ENCODE assay signal across 18 mouse cellular contexts in genomic region chr4:139395431-139395830, GRCm38 (mm10). TPM values are rescaled to one million over a fixed set of nuclear protein-coding genes. Genes with fewer than 3 reads are reported as not detected.
DNase-seq lines count a peak whose midpoint lies in the region; ATAC-seq and TF ChIP-seq lines count a peak whose summit lies in the region.
"Had no signal": no experiment of that assay in that cellular context is flagged by ENCODE, and none has a peak within 500 bp of the region (broad histone marks: within the 10 kb centered on the region; RNA-seq: fewer than 3 reads in every experiment).

No protein-coding gene starts in this region.

- 82% methylated on average over 2 of the region's 2 CpGs for WGBS in midbrain, embryonic 11.5 days
- WGBS in midbrain, embryonic 10.5 days: 80% methylated on average over 2 of the region's 2 CpGs
- WGBS in liver, embryonic 14.5 days (ENCODE audit: insufficient replicate concordance): 42% methylated on average over 2 of the region's 2 CpGs
- 28% methylated on average over 2 of the region's 2 CpGs for WGBS in stomach, postnatal 0 days
- WGBS in forebrain, embryonic 15.5 days: 75% methylated on average over 2 of the region's 2 CpGs

- H3K4me1 ChIP-seq in midbrain, embryonic 11.5 days (ENCODE audit: control insufficient read depth, insufficient read depth, low read length): no peaks in the 10 kb centered on the region
- no peaks in the 10 kb centered on the region for H3K4me1 ChIP-seq in midbrain, embryonic 10.5 days
- H3K4me1 ChIP-seq in liver, embryonic 14.5 days (replicated peaks; ENCODE audit: control insufficient read depth in 2 of 2, insufficient read depth in 2 of 2, low read length in 1 of 2): peaks cover 0 to 3% of the 10 kb centered on the region in 2 experiments; a peak in 1 of 4 replicates
- H3K4me1 ChIP-seq in stomach, postnatal 0 days (replicated peaks; ENCODE audit: control insufficient read depth, insufficient read depth): no peaks in the 10 kb centered on the region
- no peaks in the 10 kb centered on the region for H3K4me1 ChIP-seq in forebrain, embryonic 15.5 days
- H3K4me1 ChIP-seq: embryonic facial prominence, embryonic 13.5 days; limb, embryonic 12.5 days; midbrain, embryonic 13.5 days had no signal

- H3K9ac ChIP-seq in midbrain, embryonic 11.5 days (ENCODE audit: low read length): no peak overlapping the region
- no peak overlapping the region for H3K9ac ChIP-seq in liver, embryonic 14.5 days (replicated peaks)
- H3K9ac ChIP-seq in stomach, postnatal 0 days (ENCODE audit: low read length): no peak overlapping the region
- H3K9ac ChIP-seq in forebrain, embryonic 15.5 days (replicated peaks): no peak overlapping the region
- H3K9ac ChIP-seq: embryonic facial prominence, embryonic 13.5 days; limb, embryonic 12.5 days; midbrain, embryonic 13.5 days had no signal

- TF ChIP-seq CTCF in liver, embryonic 14.5 days (IDR thresholded peaks at IDR 0.05; ENCODE audit: low read depth): no peak
- TF ChIP-seq CTCF in stomach, postnatal 0 days (IDR thresholded peaks at IDR 0.05; ENCODE audit: low read depth): no peak

- DNase-seq in heart, postnatal 4 days: peak; percentile 10
- DNase-seq in heart, adult 8-10 months (ENCODE audit: low spot score): no peak
- DNase-seq in midbrain, embryonic 11.5 days (ENCODE audit: low spot score, missing footprints): peak; percentile 53
- DNase-seq in midbrain, embryonic 10.5 days (ENCODE audit: low spot score): no peak
- no peak for DNase-seq in liver, embryonic 14.5 days (ENCODE audit: low read depth in 3 of 3, low spot score in 3 of 3)
- DNase-seq in stomach, postnatal 0 days (ENCODE audit: low spot score): no peak
- DNase-seq in embryo, embryonic 9.5 days (ENCODE audit: extremely low spot score): no peak
- DNase-seq: adrenal gland, adult 2 months; cerebellum, adult 9-11 months; gastrocnemius, postnatal 14 days; heart, adult 18-20 months; kidney, postnatal 4 days; thymus, adult 2 months had no signal

- TF ChIP-seq EP300 in liver, embryonic 14.5 days (IDR thresholded peaks at IDR 0.05; ENCODE audit: low read depth): no peak
- no peak for TF ChIP-seq EP300 in stomach, postnatal 0 days (optimal IDR thresholded peaks at IDR 0.05)

- no peak for ATAC-seq in midbrain, embryonic 11.5 days (ENCODE audit: low FRiP score)
- 0 out of 2 replicates have a peak, but pooled peaks have one; percentile 36 for ATAC-seq in liver, embryonic 14.5 days (ENCODE audit: insufficient read depth)
- peak; percentile 69 for ATAC-seq in stomach, postnatal 0 days (ENCODE audit: low FRiP score, low TSS enrichment)
- ATAC-seq in forebrain, embryonic 15.5 days (replicated peaks): no peak
- ATAC-seq: forebrain, embryonic 14.5 days; midbrain, embryonic 13.5 days had no signal

- no peak overlapping the region for H3K27ac ChIP-seq in midbrain, embryonic 11.5 days (ENCODE audit: low read depth, low read length)
- no peak overlapping the region for H3K27ac ChIP-seq in midbrain, embryonic 10.5 days (replicated peaks)
- no peak overlapping the region for H3K27ac ChIP-seq in liver, embryonic 14.5 days
- H3K27ac ChIP-seq in stomach, postnatal 0 days (replicated peaks): no peak overlapping the region
- no peak overlapping the region for H3K27ac ChIP-seq in forebrain, embryonic 15.5 days (replicated peaks)
- H3K27ac ChIP-seq: embryonic facial prominence, embryonic 13.5 days; limb, embryonic 12.5 days; midbrain, embryonic 13.5 days had no signal

- no peaks in the 10 kb centered on the region for H3K27me3 ChIP-seq in midbrain, embryonic 11.5 days (ENCODE audit: control insufficient read depth, insufficient read depth, low read length)
- no peaks in the 10 kb centered on the region for H3K27me3 ChIP-seq in midbrain, embryonic 10.5 days (ENCODE audit: low read depth, poor library complexity, severe bottlenecking)
- no peaks in the 10 kb centered on the region for H3K27me3 ChIP-seq in liver, embryonic 14.5 days (ENCODE audit: control insufficient read depth, insufficient read depth, low read length)
- H3K27me3 ChIP-seq in stomach, postnatal 0 days (ENCODE audit: control insufficient read depth, insufficient read depth, low read length): no peaks in the 10 kb centered on the region
- no peaks in the 10 kb centered on the region for H3K27me3 ChIP-seq in forebrain, embryonic 15.5 days
- H3K27me3 ChIP-seq: embryonic facial prominence, embryonic 13.5 days; limb, embryonic 12.5 days; midbrain, embryonic 13.5 days had no signal

- no peak overlapping the region for H3K4me2 ChIP-seq in midbrain, embryonic 11.5 days
- no peak overlapping the region for H3K4me2 ChIP-seq in liver, embryonic 14.5 days (ENCODE audit: low read depth)
- no peak overlapping the region for H3K4me2 ChIP-seq in stomach, postnatal 0 days (replicated peaks; ENCODE audit: low read depth)
- H3K4me2 ChIP-seq in forebrain, embryonic 15.5 days (replicated peaks): no peak overlapping the region
- H3K4me2 ChIP-seq: embryonic facial prominence, embryonic 13.5 days; limb, embryonic 12.5 days; midbrain, embryonic 13.5 days had no signal

- H3K9me3 ChIP-seq in midbrain, embryonic 11.5 days (ENCODE audit: control insufficient read depth, low read length): no peaks in the 10 kb centered on the region
- no peaks in the 10 kb centered on the region for H3K9me3 ChIP-seq in midbrain, embryonic 10.5 days (replicated peaks)
- H3K9me3 ChIP-seq in liver, embryonic 14.5 days (ENCODE audit: control insufficient read depth, low read length): no peaks in the 10 kb centered on the region
- H3K9me3 ChIP-seq in stomach, postnatal 0 days (ENCODE audit: control insufficient read depth, low read length): no peaks in the 10 kb centered on the region
- H3K9me3 ChIP-seq in forebrain, embryonic 15.5 days: no peaks in the 10 kb centered on the region
- H3K9me3 ChIP-seq: embryonic facial prominence, embryonic 13.5 days; limb, embryonic 12.5 days; midbrain, embryonic 13.5 days had no signal

- H3K4me3 ChIP-seq in midbrain, embryonic 11.5 days (ENCODE audit: low read depth, low read length): no peak overlapping the region
- no peak overlapping the region for H3K4me3 ChIP-seq in midbrain, embryonic 10.5 days
- no peak overlapping the region for H3K4me3 ChIP-seq in liver, embryonic 14.5 days (ENCODE audit: insufficient read depth in 1 of 2, low read depth in 2 of 2, low read length in 2 of 2)
- no peak overlapping the region for H3K4me3 ChIP-seq in stomach, postnatal 0 days (ENCODE audit: low read depth, low read length)
- no peak overlapping the region for H3K4me3 ChIP-seq in forebrain, embryonic 15.5 days
- H3K4me3 ChIP-seq: embryonic facial prominence, embryonic 13.5 days; limb, embryonic 12.5 days; midbrain, embryonic 13.5 days had no signal

- H3K36me3 ChIP-seq in midbrain, embryonic 11.5 days (ENCODE audit: control insufficient read depth, insufficient read depth, low read length): peaks cover 39% of the 10 kb centered on the region
- peaks cover 97% of the 10 kb centered on the region for H3K36me3 ChIP-seq in midbrain, embryonic 10.5 days
- H3K36me3 ChIP-seq in liver, embryonic 14.5 days (replicated peaks; ENCODE audit: control insufficient read depth, insufficient read depth, low read depth): peaks cover 87% of the 10 kb centered on the region
- peaks cover 45% of the 10 kb centered on the region for H3K36me3 ChIP-seq in stomach, postnatal 0 days (ENCODE audit: control insufficient read depth, insufficient read depth, low read length)
- H3K36me3 ChIP-seq in forebrain, embryonic 15.5 days: peaks cover 94% of the 10 kb centered on the region

RNA-seq across cellular contexts. Expression of gene Ubr4, which starts 43.0 kb away (rescaled TPM):
- total RNA-seq in heart, postnatal 4 days (2021): 100 to 1,000 TPM; 124 to 126 TPM
- total RNA-seq in heart, adult 8-10 months (2022): 100 to 1,000 TPM; 103 to 136 (median 112) TPM
- polyA plus RNA-seq in midbrain, embryonic 11.5 days (2014; fragmentation: Nextera tagmentation; extraction: Ambion mirVana): 63.6 and 79.2 TPM in 2 replicates
- 51.8 and 54.8 TPM in 2 replicates for polyA plus RNA-seq in midbrain, embryonic 10.5 days (2016; fragmentation: Nextera tagmentation; extraction: Ambion mirVana)
- polyA plus RNA-seq in liver, embryonic 14.5 days (2012; rRNA removed): 55.5 and 58.9 TPM in 2 replicates
- polyA plus RNA-seq in liver, embryonic 14.5 days (2014; fragmentation: Nextera tagmentation; extraction: Ambion mirVana): 34.0 and 38.9 TPM in 2 replicates
- 32.8 and 33.1 TPM in 2 replicates for polyA plus RNA-seq in stomach, postnatal 0 days (2015; fragmentation: Nextera tagmentation; extraction: Ambion mirVana)
- polyA plus RNA-seq in forebrain, embryonic 15.5 days (2015; fragmentation: Nextera tagmentation; extraction: Ambion mirVana): 79.5 and 85.6 TPM in 2 replicates

RNA-seq across cellular contexts. Expression of gene Emc1, which starts 43.0 kb away (rescaled TPM):
- total RNA-seq in heart, postnatal 4 days (2021): 10 to 100 TPM; 46.8 to 50.1 TPM
- total RNA-seq in heart, adult 8-10 months (2022): 10 to 100 TPM; 44.8 to 58.9 (median 48.6) TPM
- polyA plus RNA-seq in midbrain, embryonic 11.5 days (2014; fragmentation: Nextera tagmentation; extraction: Ambion mirVana): 18.1 and 18.8 TPM in 2 replicates
- 32.3 and 38.5 TPM in 2 replicates for polyA plus RNA-seq in midbrain, embryonic 10.5 days (2016; fragmentation: Nextera tagmentation; extraction: Ambion mirVana)
- 9.4 and 10.6 TPM in 2 replicates for polyA plus RNA-seq in liver, embryonic 14.5 days (2012; rRNA removed)
- polyA plus RNA-seq in liver, embryonic 14.5 days (2014; fragmentation: Nextera tagmentation; extraction: Ambion mirVana): 5.3 and 6.5 TPM in 2 replicates
- 10.7 and 11.9 TPM in 2 replicates for polyA plus RNA-seq in stomach, postnatal 0 days (2015; fragmentation: Nextera tagmentation; extraction: Ambion mirVana)
- polyA plus RNA-seq in forebrain, embryonic 15.5 days (2015; fragmentation: Nextera tagmentation; extraction: Ambion mirVana): 37.9 and 38.8 TPM in 2 replicates

RNA-seq across cellular contexts. Expression of gene Mrto4, which starts 43.1 kb away (rescaled TPM):
- total RNA-seq in heart, postnatal 4 days (2021): 10 to 100 TPM; 46.5 to 47.7 TPM
- total RNA-seq in heart, adult 8-10 months (2022): 10 to 100 TPM; 24.7 to 32.0 (median 29.1) TPM
- 114 and 122 TPM in 2 replicates for polyA plus RNA-seq in midbrain, embryonic 11.5 days (2014; fragmentation: Nextera tagmentation; extraction: Ambion mirVana)
- polyA plus RNA-seq in midbrain, embryonic 10.5 days (2016; fragmentation: Nextera tagmentation; extraction: Ambion mirVana): 144 and 166 TPM in 2 replicates
- 37.3 and 57.9 TPM in 2 replicates for polyA plus RNA-seq in liver, embryonic 14.5 days (2012; rRNA removed)
- polyA plus RNA-seq in liver, embryonic 14.5 days (2014; fragmentation: Nextera tagmentation; extraction: Ambion mirVana): 86.7 and 89.3 TPM in 2 replicates
- polyA plus RNA-seq in stomach, postnatal 0 days (2015; fragmentation: Nextera tagmentation; extraction: Ambion mirVana): 41.0 and 43.7 TPM in 2 replicates
- 109 and 115 TPM in 2 replicates for polyA plus RNA-seq in forebrain, embryonic 15.5 days (2015; fragmentation: Nextera tagmentation; extraction: Ambion mirVana)

Comparison
In these comparisons a context has a peak if more than half of its experiments do, and no peak if none do; other contexts are left out.
1. DNase-seq: peak in heart, postnatal 4 days (single experiment) and midbrain, embryonic 11.5 days (single experiment); none in heart, adult 8-10 months (single experiment), midbrain, embryonic 10.5 days (single experiment), liver, embryonic 14.5 days (0 of 3), stomach, postnatal 0 days (single experiment) and embryo, embryonic 9.5 days (single experiment).
2. ATAC-seq: peak in liver, embryonic 14.5 days (single experiment) and stomach, postnatal 0 days (single experiment); none in midbrain, embryonic 11.5 days (single experiment) and forebrain, embryonic 15.5 days (single experiment).